Mouse (Mus musculus): ENCODE measurements around the gene Lef1.

DNA sequence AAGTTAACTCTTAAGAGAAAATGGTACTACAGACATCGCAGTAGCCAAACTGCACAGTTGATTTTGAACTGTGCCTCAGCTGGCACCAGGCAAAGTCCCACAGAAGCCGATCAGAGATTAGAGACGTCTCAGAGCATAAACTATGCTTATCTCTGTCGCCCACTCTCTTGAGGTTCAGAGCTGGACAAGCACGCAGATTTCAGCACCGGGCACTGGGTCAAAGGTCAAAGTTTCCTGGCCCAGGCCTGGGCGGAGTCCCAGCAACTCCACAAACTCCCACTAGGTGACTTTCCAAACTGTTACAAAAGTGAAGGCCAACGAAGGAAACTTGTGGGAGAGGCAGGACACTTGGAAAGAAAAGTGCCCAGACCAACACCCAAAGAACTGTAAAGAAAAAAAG is 160.9 kb downstream of the Lef1 start:
- no peak for TF ChIP-seq CTCF (IDR thresholded peaks at IDR 0.05; ENCODE audit: control insufficient read depth, insufficient read depth, low read length)
- TF ChIP-seq POLR2A (IDR thresholded peaks at IDR 0.05; ENCODE audit: borderline replicate concordance, control insufficient read depth, low read depth, low read length): no peak
